Mouse (Mus musculus): Measurements from ENCODE around the gene Clstn3. TPM values are rescaled to one million over a fixed set of nuclear protein-coding genes. Genes with fewer than 3 reads are reported as not detected.
"Not testable (repeated sequence)": the region's sequence is repeated elsewhere in the genome, so short reads cannot be mapped to it uniquely, and the experiment has no call there.

Gene Clstn3
- polyA plus RNA-seq, 1 experiment, result 280 TPM

GRCm38 (mm10) chr6:124472801-124473200 lies 8.2 kb upstream of the Clstn3 start:
- no peaks in the 10 kb centered on the region for H3K4me1 ChIP-seq (ENCODE audit: control insufficient read depth, insufficient read depth, low read length)
- no peak overlapping the region for H3K27ac ChIP-seq (ENCODE audit: insufficient read depth, low read length)
- TF ChIP-seq POLR2A (IDR thresholded peaks at IDR 0.05; ENCODE audit: extremely low read depth, insufficient read depth, low read length), result no peak
- TF ChIP-seq CTCF (IDR thresholded peaks at IDR 0.05; ENCODE audit: extremely low read depth, insufficient read depth, low read length), result peak; percentile 55
- no peak overlapping the region for H3K4me3 ChIP-seq (ENCODE audit: insufficient read depth, low read length)

- not testable (repeated sequence) for H3K4me3 ChIP-seq (ENCODE audit: insufficient read depth, low read length); H3K27ac ChIP-seq (ENCODE audit: insufficient read depth, low read length); H3K4me1 ChIP-seq (ENCODE audit: control insufficient read depth, insufficient read depth, low read length)
Measured at GRCm38 (mm10) chr6:124471783-124472638, 7.4 kb upstream of the Clstn3 start.

- H3K4me1 ChIP-seq (ENCODE audit: control insufficient read depth, insufficient read depth, low read length), result no peaks in the 10 kb centered on the region
- no peak overlapping the region for H3K4me3 ChIP-seq (ENCODE audit: insufficient read depth, low read length)
- H3K27ac ChIP-seq (ENCODE audit: insufficient read depth, low read length), result no peak overlapping the region
- TF ChIP-seq CTCF (IDR thresholded peaks at IDR 0.05; ENCODE audit: extremely low read depth, insufficient read depth, low read length) (no peak), POLR2A (IDR thresholded peaks at IDR 0.05; ENCODE audit: extremely low read depth, insufficient read depth, low read length) (no peak)
Measured at GRCm38 (mm10) chr6:124471121-124471520, 6.5 kb upstream of the Clstn3 start.

GRCm38 (mm10) chr6:124465729-124466128 lies 1.1 kb upstream of the Clstn3 start:
- TF ChIP-seq CTCF (IDR thresholded peaks at IDR 0.05; ENCODE audit: extremely low read depth, insufficient read depth, low read length), result no peak
- TF ChIP-seq POLR2A (IDR thresholded peaks at IDR 0.05; ENCODE audit: extremely low read depth, insufficient read depth, low read length), result no peak
- no peak overlapping the region; the same call in 1 of the 2 replicates for H3K4me3 ChIP-seq (ENCODE audit: insufficient read depth, low read length)
- H3K4me1 ChIP-seq (ENCODE audit: control insufficient read depth, insufficient read depth, low read length), result peaks cover 7% of the 10 kb centered on the region
- no peak overlapping the region for H3K27ac ChIP-seq (ENCODE audit: insufficient read depth, low read length)

GRCm38 (mm10) chr6:124465299-124465698 lies 705 bp upstream of the Clstn3 start:
- TF ChIP-seq CTCF (IDR thresholded peaks at IDR 0.05; ENCODE audit: extremely low read depth, insufficient read depth, low read length) (no peak), POLR2A (IDR thresholded peaks at IDR 0.05; ENCODE audit: extremely low read depth, insufficient read depth, low read length) (no peak)
- peak overlapping the region; percentile 65 for H3K27ac ChIP-seq (ENCODE audit: insufficient read depth, low read length)
- H3K4me1 ChIP-seq (ENCODE audit: control insufficient read depth, insufficient read depth, low read length), result peaks cover 7% of the 10 kb centered on the region
- peak overlapping the region; percentile 89 for H3K4me3 ChIP-seq (ENCODE audit: insufficient read depth, low read length)

GRCm38 (mm10) chr6:124463881-124464291 lies 708 bp downstream of the Clstn3 start:
- peak overlapping the region; percentile 89 for H3K4me3 ChIP-seq (ENCODE audit: insufficient read depth, low read length)
- H3K4me1 ChIP-seq (ENCODE audit: control insufficient read depth, insufficient read depth, low read length), result peaks cover 7% of the 10 kb centered on the region
- H3K27ac ChIP-seq (ENCODE audit: insufficient read depth, low read length), result peak overlapping the region; percentile 76
- TF ChIP-seq POLR2A (IDR thresholded peaks at IDR 0.05; ENCODE audit: extremely low read depth, insufficient read depth, low read length) (peak; percentile 33; the same call in 1 of the 2 replicates), CTCF (IDR thresholded peaks at IDR 0.05; ENCODE audit: extremely low read depth, insufficient read depth, low read length) (no peak)

- H3K27ac ChIP-seq (ENCODE audit: insufficient read depth, low read length), result no peak overlapping the region
Measured at GRCm38 (mm10) chr6:124459388-124459787, 5.2 kb downstream of the Clstn3 start.

GRCm38 (mm10) chr6:124458505-124458904 lies 6.1 kb downstream of the Clstn3 start:
- Histone ChIP-seq H3K4me3 (ENCODE audit: insufficient read depth, low read length) (no peak overlapping the region), H3K27ac (ENCODE audit: insufficient read depth, low read length) (no peak overlapping the region), H3K4me1 (ENCODE audit: control insufficient read depth, insufficient read depth, low read length) (peaks cover 6% of the 10 kb centered on the region)
- TF ChIP-seq CTCF (IDR thresholded peaks at IDR 0.05; ENCODE audit: extremely low read depth, insufficient read depth, low read length) (no peak), POLR2A (IDR thresholded peaks at IDR 0.05; ENCODE audit: extremely low read depth, insufficient read depth, low read length) (no peak)

More at GRCm38 (mm10) chr6:124459388-124459787, 5.2 kb downstream of the Clstn3 start:
- Histone ChIP-seq H3K4me3 (ENCODE audit: insufficient read depth, low read length) (no peak overlapping the region), H3K4me1 (ENCODE audit: control insufficient read depth, insufficient read depth, low read length) (peaks cover 6% of the 10 kb centered on the region)
- TF ChIP-seq CTCF (IDR thresholded peaks at IDR 0.05; ENCODE audit: extremely low read depth, insufficient read depth, low read length) (no peak), POLR2A (IDR thresholded peaks at IDR 0.05; ENCODE audit: extremely low read depth, insufficient read depth, low read length) (no peak)

GRCm38 (mm10) chr6:124457827-124458226 lies 6.8 kb downstream of the Clstn3 start:
- TF ChIP-seq POLR2A (IDR thresholded peaks at IDR 0.05; ENCODE audit: extremely low read depth, insufficient read depth, low read length) (no peak), CTCF (IDR thresholded peaks at IDR 0.05; ENCODE audit: extremely low read depth, insufficient read depth, low read length) (no peak)
- H3K4me3 ChIP-seq (ENCODE audit: insufficient read depth, low read length), result no peak overlapping the region
- H3K27ac ChIP-seq (ENCODE audit: insufficient read depth, low read length), result no peak overlapping the region
- H3K4me1 ChIP-seq (ENCODE audit: control insufficient read depth, insufficient read depth, low read length), result peaks cover 6% of the 10 kb centered on the region

- peaks cover 5% of the 10 kb centered on the region; the same call in 1 of the 2 replicates for H3K4me1 ChIP-seq (ENCODE audit: control insufficient read depth, insufficient read depth, low read length)
- no peak overlapping the region for H3K4me3 ChIP-seq (ENCODE audit: insufficient read depth, low read length)
- H3K27ac ChIP-seq (ENCODE audit: insufficient read depth, low read length), result no peak overlapping the region
- no peak for TF ChIP-seq CTCF (IDR thresholded peaks at IDR 0.05; ENCODE audit: extremely low read depth, insufficient read depth, low read length)
- TF ChIP-seq POLR2A (IDR thresholded peaks at IDR 0.05; ENCODE audit: extremely low read depth, insufficient read depth, low read length), result no peak
Measured at GRCm38 (mm10) chr6:124456243-124456642, 8.4 kb downstream of the Clstn3 start.

Data from cortical plate, adult 2 months (tissue).